Mouse (Mus musculus) thymus, postnatal 10 days (tissue): Measurements from ENCODE around the gene Dnaaf2.
"Not testable (repeated sequence)": the region's sequence is repeated elsewhere in the genome, so short reads cannot be mapped to it uniquely, and the experiment has no call there.

Experiments used
- DNase-seq, 2 experiments: peaks; one replicate each; pipeline ENCODE4 v3.0.0; 2021; ENCODE audit warnings: low spot score in 2 of 2

Dnaaf2 gene

DNA sequence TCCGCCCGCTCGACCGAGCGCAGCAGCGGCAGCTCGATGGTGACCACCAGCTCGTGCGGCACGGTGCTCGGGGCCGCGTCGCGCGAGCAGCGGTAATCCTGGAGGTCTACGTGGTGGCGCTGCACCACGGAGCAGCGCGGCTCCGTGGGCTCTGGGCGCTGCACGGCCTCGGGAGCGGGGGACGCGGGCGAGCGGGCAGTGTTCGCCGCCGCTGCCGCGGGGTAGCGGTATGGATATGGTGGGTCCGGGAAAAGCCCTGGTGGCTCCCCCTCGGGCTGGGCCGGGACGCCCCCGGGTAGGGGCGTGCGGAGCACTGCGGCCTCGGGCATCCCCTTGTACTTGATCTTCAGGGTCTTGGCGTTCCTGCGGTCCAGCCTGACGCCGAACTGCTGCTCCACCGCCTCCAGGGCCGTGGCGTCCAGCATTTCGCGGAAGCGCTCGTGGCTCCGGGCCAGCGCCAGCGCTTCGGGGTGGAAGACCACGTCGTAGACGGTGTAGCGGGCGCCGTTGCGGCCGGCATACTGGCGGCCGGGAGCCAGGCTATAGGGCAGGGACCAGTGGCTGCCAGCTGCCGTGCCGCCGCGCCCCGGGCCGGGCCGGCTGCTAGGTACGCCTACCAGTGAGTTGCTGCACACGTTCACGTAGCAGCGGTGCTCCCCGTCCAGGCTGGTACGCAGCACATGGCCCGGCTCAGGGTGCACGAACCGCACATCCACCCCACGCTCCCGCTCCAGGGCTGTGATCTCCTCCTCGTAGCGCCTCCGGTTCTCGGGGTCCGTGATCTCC lies 658 bp downstream of the Dnaaf2 start:
- DNase-seq, result peak in 1 of 2 experiments; percentile 30

DNA sequence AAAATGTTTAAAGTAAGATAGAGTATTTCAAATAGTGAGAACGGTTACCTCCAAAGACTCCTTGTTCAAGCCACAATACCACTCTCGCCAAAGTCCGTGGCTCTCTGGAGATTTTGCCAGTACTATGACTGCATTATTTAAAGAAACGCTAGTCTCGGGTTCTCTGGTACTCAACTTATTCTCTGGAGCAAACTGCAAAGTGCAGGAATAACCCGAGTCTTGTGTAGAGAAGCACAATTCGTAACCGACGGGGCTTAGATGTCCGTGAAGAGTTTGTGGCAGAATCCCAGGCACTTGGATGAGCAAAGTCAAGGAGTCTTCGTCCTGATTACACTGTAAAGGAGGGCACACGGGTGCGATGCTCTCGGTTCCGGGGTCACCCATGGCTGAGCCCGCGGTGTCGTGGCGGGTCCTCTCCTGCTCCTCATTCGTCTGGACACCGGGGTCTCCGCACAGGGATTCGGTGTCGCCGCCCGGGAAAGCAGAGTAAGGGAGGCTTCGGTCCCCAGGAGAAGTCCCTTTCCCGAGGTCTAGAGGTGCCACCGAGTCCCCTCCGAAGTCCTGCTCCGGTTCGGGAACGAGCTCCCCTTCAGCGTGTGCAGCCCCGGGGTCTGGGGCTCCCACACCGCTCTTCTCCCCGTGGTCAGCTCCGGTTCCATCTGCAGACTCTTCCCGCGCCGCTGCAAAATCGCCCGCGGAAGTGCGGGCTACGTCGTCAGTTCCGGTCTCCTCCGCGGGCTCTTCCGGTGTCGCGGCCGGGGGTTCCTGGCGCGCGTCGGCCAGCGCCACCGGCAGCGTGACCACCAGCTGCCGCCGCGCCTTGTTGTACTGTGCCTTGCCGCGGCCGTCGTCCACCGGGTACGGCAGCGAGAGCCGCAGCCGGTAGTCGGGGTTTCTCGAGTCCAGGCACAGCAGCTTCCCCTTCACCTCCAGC lies 1.5 kb downstream of the Dnaaf2 start, which contains the start of gene Gm49383:
TSS of gene Gm49383 (minus strand) at position 661 of the 934 bp plus-strand sequence.
- DNase-seq, result peak; percentile 25 to 45

DNA sequence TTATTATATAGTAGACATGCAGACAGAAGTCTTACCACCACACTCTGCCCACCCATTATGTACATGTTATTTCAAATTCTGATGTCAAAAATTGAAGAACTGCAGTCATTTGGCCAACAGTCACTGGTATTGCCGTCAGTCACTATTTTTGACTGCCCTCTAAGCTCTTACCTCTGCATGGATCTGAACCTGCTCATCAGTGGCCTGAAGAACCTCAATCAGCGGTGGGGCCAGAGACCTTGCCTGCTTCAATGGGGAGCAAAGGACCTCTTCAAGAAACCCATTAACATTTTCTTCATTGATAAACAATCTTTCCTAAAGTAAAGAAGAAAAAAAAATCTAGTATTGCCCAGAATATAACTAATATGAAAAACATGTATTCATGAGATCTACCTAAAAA lies 5.6 kb downstream of the Dnaaf2 start:
- no peak for DNase-seq

DNA sequence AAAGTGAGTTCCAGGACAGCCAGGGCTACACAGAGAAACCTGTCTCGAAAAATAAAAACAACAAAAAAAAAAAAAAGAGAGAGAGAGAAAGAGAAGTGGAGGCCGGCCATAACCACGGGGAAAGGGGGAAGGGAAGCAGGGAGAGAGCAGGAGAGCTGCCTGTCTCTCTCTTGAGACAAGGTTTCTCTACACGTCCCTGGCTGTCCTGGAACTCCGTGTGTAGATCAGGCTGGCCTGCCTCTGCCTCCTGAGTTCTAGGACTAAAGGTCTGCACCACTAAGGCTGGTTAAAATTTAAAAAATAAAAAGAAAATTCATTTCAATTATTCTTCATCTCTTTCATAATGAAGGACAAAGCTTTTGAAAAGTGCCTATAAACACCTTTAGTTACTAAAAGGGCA lies 6.8 kb downstream of the Dnaaf2 start:
- no peak for DNase-seq

DNA sequence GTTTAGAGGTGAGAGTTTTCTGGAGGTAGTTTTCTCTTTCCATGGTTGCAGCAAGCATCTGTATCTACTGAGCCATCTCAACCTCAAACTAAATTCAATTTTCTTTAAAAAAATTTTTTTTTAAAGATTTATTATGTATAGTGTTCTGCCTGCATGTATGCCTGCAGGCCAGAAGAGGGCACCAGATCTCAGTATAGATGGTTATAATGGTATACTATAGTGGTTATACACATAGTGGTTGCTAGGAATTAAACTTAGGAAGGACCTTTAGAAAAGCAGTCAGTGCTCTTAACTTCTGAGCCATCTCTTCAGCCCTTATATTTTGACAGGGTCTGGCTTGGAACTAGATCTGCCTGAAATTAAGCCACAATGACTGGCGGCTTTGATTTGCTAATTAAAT lies 7.7 kb downstream of the Dnaaf2 start:
- DNase-seq, result no peak

DNA sequence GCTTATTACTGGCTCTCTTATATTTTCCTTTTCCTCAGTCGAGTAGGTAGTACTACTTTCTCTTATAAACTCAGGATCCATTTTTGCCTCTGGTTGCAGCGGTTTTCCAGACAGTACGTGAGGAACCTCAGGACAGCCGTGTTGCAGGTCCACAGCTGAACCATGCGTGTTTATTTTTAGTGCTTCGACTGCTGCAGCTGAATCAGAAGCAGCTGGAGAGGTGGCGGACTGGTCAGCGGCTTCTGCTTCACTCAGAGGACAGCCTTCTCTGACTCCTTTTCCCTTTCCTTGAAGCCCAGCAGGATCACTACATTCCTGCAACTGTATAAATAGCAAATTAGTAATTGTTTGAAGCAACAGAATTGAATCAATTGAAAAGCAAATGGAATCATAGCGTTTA lies 8.2 kb downstream of the Dnaaf2 start:
- no peak for DNase-seq

DNA sequence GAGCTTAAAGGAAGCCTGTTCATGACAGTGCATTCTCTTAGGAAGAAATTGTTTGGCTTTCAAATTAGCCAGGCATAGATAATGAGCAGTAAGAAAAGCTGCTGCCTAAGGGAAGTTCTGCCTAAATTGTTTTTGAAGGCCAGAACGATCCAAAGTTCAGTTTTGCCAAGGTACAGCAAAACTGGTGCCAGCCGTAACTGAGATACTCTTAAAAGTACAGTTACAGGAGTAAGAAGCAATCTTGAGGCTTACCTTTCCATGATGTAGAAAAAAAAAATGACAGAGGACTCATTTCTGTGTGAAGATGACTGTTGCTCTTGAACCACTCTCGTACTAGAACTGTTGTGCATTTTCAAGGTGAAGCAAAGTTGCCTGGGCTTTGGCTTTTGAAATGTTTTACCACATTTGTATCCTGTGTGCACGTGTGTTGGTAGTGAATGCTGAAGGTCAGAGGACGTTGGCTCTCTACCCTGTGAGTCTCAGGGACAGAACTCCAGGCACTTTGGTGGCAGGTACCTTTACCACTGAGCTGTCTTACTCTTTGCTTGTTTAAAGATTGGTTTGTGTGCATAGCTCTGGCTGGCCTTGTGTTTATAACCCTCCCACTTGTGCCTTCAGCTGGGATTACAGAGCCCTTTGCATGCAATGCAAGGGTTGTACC lies 11.3 kb downstream of the Dnaaf2 start:
- no peak for DNase-seq

DNA sequence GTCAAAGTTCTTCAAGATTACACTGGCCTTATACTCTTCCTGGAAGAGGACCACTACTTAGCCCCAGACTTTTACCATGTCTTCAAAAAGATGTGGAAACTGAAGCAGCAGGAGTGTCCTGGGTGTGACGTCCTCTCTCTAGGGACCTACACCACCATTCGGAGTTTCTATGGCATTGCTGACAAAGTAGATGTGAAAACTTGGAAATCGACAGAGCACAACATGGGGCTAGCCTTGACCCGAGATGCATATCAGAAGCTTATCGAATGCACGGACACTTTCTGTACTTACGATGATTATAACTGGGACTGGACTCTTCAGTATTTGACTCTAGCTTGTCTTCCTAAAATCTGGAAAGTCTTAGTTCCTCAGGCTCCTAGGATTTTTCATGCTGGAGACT lies 12.9 kb downstream of the Dnaaf2 start:
- DNase-seq, result no peak

DNA sequence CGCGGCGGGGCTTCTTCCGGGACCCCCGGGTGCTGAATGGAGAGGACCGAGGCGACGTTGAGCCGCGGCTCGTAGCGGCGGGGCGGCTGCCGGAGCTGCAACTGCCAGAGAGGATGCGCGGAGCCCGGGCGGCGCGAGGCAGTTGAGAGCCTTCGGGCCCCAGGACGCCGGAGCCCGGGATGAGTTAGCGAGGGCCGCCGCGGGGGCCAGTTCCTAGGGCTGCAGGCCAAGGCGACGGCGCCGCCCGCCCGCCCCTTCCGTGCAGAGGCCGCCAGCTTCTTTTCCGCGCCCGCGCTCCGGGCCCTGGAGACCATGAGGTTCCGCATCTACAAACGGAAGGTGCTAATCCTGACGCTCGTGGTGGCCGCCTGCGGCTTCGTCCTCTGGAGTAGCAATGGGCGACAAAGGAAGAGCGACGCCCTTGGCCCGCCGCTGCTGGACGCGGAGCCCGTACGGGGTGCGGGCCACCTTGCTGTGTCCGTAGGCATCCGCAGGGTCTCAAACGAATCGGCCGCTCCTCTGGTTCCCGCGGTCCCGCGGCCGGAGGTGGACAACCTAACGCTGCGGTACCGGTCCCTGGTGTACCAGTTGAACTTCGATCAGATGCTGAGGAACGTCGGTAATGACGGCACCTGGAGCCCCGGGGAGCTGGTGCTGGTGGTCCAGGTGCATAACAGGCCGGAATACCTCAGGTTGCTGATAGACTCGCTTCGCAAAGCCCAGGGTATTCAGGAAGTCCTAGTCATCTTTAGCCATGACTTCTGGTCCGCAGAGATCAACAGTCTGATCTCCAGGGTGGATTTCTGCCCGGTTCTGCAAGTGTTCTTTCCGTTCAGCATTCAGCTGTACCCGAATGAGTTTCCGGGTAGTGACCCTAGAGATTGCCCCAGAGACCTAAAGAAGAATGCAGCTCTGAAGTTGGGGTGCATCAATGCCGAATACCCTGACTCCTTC lies 13.6 kb downstream of the Dnaaf2 start:
- peak in 1 of 2 experiments; percentile 29 for DNase-seq

DNA sequence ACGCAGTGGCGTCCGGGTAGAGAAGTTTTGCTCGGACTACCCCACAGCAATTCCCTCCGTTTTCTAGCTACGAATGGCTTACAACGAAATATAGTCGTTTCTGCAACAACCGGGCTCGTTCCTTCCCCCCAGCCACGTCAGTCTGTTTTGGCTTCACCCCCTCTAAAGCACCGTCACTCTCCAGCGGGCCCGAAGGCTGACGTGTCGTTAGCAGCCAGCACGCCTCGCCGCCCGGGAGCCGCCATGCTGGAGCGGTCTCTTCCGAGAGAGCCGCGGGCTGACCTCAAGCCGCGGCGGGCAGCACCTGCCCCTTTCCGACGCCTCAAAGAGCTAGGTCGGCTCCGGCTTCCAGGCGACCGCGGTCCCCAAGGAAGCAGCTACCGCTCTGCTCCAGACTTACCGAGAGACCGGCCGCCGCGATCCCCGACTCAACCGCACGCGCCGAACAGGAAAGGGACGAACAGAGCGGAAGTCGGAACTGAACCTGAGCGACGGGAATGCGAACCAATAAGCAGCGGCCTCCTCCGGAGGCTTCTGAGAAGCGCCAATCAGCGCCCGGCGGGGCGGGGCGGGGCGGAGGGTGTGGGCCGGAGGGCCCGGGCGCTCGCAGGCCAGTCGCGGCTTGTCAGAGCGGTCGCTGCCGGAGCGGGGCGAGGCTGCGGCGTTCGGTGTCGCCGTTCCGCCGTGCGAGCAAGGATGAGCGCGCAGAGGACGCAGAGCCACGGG lies 14.5 kb downstream of the Dnaaf2 start, which contains the start of the genes Rpl36al and Mgat2:
TSS of gene Rpl36al (minus strand) at position 501 of the 726 bp plus-strand sequence.
TSS of gene Mgat2 (plus strand) at position 575 of the 726 bp plus-strand sequence.
- peak; percentile 94 to 98 for DNase-seq

DNA sequence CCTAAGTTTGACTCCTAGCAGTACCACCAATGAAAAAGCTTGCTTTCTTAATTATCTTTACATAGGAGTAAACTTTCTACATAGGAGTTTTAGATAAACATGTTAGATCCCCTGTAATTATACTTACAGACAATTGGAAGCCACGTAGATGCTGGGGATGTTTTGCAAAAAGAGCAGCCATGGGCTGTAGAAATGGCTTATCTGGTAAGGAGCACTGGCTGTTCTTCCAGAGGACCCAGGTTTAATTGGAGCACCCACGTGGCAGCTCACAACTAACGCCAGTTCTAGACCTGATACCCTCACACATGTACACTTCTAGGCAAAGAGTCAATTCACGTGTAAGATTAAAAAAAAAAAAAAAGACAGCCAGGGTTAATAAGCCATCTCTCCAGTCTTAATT lies 16.4 kb downstream of the Dnaaf2 start:
- no peak for DNase-seq

DNA sequence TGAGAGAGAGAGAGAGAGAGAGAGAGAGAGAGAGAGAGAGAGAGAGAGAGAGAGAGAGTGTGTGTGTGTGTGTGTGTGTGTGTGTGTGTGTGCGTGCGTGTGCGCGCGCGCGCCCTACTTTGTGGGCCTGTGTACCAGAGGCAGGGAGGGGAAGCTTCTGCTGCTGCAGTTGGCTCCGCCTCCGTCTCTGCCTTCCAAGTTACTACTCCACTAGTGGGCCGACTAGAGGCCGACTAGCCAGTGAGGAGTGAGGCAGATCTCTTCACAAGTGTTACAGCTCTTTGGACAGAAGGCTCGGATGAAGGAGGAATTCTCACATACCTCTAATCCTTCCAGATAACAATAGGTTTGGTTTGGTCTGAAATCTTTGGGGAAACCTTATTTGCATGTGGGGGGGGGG lies 18.9 kb downstream of the Dnaaf2 start:
- DNase-seq, result no peak

DNA sequence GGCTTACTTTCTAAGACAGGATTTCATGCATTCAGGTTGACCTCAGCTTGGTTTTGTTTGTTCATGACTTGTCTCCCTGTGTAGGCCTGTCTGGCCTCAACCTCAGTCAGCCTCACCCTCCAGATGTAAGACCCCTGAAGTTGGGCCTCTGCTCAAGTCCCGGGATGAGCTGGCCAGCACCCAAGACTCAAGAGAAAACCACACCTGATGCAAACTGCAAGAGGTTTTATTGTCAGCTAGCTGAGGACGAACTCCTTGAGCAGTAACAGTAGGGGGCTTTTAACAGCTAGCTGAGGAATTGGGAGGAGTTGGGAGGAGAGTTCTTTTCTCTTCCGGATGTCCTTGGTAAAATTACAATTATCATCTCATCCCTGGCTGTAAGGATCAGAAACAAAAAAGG lies 20.7 kb downstream of the Dnaaf2 start:
- no peak for DNase-seq

DNA sequence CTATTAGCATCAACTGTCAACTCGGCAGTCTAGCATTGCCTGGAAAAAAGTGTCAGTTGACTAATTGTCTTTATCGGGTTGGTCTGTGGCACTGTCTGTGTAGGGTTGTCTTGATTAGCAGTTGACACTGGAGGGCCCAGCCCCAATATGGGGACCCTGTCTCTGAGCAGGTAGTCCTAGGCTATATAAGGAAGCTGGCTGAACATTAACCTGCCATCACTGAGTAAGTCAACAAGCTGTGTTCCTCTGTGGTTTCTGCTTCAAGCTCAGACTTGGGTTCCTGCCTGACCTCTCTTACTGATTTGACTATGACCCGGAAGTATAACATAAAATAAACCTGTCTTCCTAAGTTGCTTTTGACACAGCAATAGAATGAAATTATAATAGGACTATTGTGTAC lies 22.3 kb downstream of the Dnaaf2 start:
- DNase-seq, result no peak

DNA sequence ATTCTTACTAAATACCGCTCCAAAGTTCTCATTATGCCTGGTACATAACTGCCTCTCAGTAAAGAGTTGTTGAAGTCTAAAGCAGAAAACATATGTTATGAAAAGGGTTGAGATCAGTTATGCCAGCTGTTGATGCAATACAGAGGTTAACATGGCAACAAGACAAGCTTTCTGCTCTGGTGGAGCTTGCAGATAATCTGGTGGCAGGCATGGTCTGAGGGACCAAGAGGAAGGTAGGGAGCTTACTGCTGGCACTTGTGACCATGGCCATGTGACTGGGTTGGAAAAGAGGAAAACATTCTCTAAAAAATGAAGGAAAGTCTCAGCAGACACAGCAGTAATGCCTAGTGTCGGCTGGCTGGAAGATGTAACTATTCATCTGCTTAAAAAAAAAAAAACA lies 26.9 kb downstream of the Dnaaf2 start:
- no peak for DNase-seq

DNA sequence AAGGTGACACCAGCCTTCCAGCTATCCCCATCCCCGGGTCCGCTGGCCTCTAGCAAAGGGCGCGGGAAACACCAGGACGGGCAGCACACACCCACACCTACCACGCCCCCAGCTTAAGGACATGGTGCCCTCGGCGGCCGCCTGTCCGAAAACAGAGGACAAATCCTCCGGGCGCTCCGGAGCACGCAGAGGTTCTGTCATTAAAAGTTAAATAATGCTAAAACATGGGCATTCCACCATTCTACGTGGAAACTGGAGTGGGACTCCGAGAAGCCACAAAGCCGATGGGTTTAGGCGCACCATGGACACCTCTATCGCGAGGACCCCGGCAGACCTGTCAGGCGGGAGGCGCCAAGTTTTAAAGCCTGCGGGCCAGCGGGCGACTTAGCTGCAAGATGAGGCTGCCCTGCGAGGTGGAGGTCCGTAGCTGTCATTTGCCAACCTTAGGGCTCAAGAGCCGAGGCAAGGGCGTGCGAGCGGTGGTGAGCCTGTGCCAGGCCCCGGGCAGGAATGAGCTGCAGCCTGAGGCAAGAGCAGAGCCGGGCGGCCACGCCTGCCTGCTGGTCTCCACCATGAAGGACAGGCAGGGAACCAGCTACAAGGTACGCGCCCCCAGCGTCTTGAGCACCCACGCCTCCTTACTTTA lies 29.6 kb downstream of the Dnaaf2 start, which contains the start of gene Lrr1:
TSS of gene Lrr1 (plus strand) at position 354 of the 646 bp plus-strand sequence.
- DNase-seq, result peak; percentile 64 to 81

DNA sequence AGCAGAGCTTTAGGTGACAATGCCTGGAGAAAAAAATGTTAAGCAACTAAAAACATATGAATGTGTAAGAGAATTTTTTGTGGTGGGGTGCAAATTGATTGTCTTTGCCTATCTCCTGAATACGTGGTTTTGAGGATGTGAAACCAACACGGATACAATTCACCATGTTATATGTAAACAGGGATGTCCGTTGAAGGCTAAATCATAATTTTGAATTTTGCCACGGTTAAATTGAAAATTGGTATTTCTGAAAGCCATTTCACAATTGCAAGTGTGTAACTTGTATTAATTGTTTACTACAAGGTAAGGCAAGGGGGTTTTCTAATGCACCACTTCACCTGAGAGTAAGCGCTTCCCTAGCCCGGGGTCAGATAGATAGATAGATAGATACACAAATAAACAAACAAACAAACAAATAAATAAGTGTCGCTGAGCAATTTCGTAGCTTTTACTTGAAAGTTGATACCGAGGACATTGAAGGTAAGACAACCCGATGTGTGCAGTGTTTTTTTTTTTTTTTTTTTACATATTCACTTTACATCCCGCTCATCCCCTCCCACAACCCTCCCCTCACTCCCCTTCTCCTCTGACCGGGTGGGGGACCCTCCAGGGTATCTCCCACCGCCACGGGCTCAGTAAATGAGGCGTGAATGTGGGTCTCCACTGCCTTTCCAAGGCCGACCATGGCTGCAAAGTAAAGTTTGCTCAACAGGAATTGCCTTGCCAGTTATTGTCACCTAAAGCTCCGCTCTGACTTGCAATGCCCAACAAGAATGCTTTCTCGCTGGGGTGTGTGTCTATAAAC lies 30.4 kb downstream of the Dnaaf2 start:
- DNase-seq, result no peak

DNA sequence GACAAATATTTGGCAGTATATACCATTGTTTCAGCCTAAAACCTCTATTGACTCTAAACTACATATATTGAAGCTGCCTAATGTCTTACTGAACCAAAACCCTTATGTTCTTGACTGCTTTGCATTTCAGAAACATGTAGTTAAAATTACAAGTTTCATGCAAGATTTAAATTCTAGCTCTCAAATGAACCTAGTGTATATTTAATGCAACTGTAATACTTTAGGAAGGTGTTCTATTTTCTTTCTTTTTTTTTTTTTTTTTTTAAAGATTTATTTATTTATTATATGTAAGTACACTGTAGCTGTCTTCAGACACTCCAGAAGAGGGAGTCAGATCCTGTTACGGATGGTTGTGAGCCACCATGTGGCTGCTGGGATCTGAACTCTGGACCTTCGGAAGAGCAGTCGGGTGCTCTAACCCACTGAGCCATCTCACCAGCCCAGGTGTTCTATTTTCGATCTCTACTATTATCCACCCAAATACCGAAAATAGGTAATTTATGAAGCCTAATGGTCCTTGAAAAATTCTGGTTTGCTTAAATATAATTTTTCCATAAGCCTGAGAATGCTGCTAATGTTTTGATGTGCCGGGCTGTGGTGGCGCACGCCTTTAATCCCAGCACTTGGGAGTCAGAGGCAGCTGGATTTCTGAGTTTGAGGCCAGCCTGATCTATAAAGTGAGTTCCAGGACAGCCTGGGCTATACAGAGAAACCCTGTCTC lies 31.2 kb downstream of the Dnaaf2 start:
- DNase-seq, result not testable (repeated sequence)
